Mouse (Mus musculus): ENCODE data around the gene Adad2.
A peak's percentile ranks its signal among the peaks of the same experiment; 100 is the strongest.

Gene Adad2

GRCm38 (mm10) chr8:119644429-119644960, 31.9 kb downstream of the Adad2 start:
- no peak for DNase-seq

DNA sequence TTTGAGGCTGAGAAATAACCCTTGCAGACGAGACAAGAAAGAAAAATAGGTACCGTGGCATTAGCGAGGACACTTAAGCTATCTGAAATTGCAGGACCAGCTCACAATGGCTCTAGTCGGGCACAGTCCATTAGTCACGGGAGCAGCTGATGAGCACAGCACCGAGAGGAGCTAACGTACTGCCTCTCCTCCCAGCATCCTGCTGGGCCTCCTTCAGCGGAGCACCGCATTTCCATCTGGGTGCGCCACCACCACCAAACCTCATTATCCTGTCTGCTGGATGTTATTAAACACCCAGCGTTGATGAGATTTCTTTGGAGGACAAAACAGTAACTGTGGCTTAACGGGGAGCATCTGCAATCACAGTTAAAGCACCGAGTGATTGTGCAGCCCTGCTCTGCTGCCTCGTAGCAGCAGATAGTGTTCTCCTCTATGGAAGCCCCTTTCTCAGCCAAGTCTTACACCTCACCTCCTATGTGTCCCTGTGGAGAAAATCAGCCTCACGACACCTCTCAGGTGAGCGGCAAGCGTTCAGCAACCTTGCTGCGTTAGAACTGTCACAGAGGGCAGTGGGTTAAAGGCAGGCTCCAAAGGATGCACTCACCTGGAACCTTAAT, 32.5 kb downstream of the Adad2 start:
- DNase-seq: no peak

DNA sequence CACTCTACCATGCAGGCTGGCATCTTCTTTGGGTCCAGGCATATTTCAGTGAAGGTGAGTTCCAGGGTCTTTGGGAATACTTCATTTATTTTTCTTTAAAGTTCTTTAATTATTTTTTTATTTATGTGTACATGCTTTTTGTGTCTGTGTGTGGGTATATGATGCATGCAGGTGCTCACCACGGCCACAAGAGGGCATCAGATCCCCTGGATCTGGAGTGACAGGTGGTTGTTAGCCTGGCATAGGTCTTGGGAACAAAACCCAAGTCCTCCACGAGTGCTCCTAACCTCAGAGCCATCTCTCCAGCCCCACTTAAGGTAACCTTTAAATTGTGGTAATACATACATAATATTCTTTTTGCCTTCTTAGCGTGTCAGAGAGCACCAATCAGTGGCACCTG, 33.6 kb downstream of the Adad2 start:
- no peak for DNase-seq

DNA sequence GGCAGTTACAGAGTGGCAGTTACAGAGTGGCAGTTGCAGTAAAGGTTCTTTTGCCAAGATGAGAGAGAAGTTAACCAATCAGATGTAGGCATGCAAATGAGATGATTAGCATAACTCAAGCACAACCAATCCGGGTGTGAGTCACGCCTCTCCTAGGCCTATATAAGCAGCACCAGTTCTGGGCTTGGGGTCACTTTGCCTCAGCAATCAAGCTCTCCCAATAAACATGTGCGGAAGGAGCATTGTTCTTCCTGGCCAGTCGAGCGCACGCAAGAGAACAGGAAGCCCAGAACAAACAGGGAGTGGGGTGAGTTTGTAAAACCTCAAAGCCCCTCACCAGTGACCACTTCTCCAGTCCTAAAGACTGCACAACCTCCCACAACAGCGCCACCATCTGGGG, 34.3 kb downstream of the Adad2 start:
- no peak for DNase-seq

GRCm38 (mm10) chr8:119651324-119651723, 38.8 kb downstream of the Adad2 start:
- DNase-seq: no peak

DNA sequence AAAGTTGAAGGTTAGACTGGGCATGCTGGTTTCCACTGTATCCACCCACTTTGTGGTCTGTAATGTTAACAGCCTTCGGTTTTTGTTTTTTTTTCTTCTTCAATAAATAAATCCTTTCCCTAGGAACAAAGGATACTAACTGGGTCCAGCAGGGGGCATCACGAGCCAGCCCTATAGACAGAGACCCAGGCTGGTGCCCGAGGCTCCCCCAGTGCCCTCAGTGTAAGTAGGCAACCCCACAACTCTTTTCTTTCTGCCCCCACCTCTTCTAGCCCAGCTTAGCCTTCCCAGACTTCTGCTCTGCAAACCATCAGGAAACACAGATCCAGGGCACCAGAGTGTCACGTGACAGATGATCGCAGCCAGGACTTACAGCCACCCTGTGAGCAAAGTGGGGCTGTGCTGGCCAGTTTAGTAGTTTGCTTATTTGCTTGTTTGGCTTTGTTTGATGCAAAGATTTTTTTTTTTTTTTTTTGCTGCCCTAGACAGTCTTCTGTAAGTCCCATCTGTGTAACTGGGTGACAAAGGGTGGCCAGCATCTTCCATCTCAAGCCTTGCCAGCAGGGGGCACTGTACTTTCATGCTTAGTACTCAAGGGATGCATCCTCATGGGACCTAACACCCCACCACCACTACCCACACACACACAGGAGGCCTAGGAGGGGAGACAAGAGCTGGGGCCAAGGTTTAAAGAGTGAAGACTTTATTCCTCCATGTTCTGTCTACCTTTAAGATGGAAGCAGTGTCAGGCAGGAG, 44.3 kb downstream of the Adad2 start:
- DNase-seq: peak; percentile 46

DNA sequence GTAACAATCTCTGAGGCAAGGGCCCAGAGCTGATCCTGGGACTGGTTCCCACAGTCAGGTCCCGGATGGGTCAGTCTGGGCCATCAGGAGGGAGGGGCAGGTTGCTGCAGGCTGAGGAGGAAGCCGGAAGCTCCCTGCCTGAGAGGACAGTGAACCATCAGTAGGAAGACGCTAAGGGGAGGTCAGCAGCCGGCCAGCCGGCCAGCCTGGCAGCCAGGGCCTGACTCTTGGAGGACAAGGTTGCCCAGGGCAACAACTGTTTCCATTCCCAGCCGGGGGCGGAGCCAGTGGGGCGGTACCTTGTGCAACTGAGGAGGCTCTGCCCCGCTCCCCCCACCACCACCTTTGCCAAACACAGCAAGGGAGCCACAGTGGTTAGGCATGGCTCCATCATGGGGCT, 48.5 kb downstream of the Adad2 start:
- DNase-seq: peak; percentile 71

DNA sequence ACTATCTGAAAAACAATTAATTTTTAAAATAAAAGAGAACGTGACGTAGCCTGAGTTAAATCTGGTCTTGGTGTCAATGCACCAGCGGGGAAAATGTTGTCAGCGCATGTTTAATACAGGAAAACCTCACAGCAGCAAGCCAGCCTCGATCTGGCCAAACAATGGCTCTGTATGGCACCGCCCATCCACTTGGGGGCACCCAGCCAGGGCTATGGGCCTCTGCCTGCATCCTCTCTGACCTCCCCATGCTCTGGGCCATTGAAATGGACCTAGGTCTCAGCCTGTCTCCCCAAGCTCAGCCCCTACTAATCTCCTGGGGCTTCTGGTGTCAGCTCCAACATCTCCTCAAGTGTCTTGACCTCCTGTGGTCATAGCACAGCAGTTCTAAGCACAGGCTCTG, 49.3 kb downstream of the Adad2 start:
- peak; percentile 32 for DNase-seq

DNA sequence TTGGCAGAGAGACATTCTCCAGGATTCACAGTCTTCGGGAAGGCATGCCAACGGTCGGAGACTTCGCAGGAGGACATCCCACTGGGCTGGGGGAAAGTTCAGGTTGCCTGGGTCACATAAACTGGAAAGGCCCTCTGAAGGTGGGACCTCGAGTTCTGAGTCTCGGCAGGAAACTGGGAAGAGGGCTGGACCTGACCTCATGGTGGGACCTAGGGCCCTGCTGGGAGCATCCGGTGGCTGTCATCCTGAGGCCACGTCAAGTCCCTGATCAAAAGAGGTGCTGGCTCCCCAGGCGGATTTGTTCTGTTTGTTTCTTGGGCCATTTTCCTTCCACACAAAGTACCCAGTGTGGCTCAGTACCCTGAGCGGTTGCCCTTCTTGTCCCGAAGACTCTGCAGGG, 50.9 kb downstream of the Adad2 start:
- no peak for DNase-seq

DNA sequence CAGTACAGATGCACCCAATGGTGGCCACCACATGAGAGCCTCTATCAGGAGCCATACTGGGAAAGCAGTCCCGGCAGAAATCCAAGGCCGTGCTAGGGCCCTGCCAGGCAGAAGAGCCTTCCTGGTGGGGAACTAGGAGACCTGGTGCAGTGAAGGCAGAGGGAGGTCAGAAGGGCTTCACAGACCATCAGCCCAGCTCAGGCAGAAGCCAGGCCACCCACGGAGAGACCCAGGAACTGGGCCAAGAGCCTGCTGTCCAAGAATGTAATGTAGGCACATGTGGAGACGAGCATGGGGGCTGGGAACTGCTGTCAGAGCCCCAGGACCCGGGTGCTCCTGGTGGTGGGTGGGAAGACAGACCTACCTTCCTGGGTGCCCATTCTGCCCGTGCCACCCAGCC, 52.7 kb downstream of the Adad2 start:
- peak; percentile 36 for DNase-seq
